Mouse (Mus musculus) A20 (cell line): Measurements from ENCODE around the gene Uxs1.

Experiments used
- DNase-seq: peaks from one replicate; pipeline ENCODE4 v3.0.0-alpha.2; 2011; ENCODE audit warnings: low read depth, low spot score

The Uxs1 gene

DNA sequence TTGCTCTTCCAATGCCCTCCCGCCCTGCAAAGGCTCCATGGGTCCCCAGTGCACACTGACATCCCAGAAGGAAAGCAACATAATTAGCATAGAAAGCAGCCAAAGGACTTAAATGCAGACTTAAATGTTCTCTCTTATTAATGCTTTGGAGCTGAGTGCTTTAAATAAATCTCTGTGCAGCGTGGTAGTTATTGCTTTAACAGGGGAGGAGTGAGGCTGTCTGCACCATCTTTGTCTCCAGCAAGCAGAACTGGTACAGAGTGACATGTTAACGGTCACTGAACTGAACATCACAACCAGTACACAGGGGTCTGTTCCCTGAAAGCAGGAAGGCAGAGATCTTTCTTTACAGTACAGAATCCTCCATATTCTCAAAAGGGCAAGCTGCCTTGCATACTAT is 29.6 kb downstream of the Uxs1 start:
- DNase-seq: no peak

DNA sequence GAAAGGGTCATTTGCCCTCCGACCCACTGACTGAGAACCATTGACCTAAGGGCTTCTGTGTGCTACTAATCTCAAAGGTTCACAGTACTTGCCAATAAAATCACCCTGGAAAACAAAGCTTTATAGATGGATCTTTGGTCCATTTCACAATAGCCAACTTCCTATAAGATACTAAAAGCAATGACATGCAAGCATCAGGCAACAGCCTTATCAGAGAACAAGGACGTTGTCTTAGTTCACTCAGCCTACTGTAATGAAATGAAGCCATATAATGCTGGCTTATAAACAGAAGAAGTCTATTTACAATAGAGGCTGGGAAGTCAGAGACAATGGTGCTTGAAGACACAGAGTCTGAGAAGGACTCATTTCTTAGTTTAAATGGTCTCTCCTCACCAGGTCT is 37.8 kb downstream of the Uxs1 start:
- no peak for DNase-seq

DNA sequence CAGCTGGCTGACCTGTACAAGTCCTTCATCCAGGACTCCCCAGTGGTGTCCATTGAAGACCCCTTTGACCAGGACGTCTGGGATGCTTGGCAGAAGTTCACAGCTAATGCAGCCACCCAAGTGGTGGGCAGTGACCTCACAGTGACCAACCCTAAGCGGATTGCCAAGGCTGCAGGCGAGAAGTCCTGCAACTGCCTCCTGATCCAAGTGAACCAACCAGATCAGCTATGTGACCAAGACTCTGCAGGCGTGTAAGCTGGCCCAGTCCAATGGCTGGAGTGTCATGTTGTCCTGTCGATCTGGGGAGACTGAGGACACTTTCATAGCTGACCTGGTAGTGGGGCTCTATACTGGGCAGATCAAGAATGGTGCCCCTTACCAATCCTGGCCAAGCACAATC is 40.9 kb downstream of the Uxs1 start:
- DNase-seq: no peak

DNA sequence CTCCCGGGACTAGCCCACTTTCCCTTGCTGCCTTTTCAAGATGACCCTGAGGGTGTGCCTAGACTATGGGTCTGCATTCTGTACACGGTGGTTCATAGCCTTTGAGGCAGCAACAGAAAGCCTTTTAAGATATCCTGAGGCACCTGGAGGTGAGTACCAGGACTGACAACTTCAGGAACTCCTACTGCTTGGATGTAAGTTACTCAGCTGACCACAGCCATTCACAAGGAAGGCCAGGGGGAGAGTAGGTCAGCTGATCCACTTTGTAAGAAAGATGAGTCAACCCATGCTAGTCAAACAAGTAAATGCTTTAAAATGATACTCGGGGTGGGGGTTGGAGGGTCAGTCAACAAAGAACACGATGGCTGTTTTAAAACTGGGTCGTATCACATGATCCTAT is 42.3 kb downstream of the Uxs1 start:
- DNase-seq: no peak

DNA sequence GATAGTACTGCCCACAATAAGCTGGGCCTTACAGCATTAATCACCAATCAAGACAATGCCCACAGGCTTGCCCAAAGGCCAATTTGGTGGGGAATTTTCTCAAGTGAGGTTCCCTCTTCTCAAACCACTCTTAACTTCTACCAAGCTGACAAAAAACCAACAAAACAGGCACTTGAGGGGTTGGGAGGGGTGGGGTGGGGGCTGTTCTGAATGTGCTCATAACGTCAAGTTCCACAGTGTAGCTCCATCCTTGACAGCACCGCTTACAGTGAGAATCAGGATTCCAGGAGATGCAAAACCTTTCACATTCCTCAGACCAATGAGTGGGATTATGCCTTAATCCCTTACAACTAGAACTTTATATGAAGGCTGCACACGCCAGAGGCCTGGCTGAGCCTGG is 44.4 kb downstream of the Uxs1 start:
- no peak for DNase-seq

DNA sequence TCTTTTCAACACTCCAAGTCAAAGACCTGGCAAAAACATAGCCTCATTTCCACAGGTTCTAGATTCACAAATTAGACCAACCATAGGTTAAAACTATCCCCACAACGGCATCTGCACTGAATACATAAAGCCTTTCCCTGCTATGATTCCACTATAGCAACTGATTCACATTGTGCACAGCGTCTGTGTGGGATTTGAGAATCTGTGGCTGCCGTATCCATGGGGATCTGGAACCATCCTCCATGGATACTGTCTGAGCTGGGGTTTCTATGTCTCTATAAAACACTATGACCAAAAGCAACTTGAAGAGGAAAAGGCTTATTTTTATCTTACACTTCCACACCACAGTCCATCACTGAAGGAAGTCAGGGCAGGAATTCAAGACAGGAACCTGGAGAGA is 44.9 kb downstream of the Uxs1 start:
- no peak for DNase-seq

DNA sequence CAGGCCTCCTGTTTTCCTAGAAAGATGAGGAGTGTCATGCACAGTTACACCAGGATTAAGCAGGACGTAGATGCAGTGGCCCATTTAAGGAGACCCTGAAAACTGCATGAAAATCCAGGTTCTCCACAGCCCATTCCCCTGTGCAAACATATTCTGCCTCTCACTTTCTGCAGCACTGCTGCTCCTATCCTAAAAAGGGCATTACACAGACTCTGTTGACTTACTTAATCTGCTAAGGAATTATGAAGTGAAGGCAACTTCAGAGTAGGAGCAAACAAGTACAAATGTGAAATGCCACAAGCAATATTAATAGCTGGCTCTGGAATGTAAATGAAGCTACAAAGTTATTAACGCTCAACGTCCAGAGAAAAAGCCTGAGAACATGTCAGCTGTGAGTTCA is 45.9 kb downstream of the Uxs1 start:
- DNase-seq: no peak

DNA sequence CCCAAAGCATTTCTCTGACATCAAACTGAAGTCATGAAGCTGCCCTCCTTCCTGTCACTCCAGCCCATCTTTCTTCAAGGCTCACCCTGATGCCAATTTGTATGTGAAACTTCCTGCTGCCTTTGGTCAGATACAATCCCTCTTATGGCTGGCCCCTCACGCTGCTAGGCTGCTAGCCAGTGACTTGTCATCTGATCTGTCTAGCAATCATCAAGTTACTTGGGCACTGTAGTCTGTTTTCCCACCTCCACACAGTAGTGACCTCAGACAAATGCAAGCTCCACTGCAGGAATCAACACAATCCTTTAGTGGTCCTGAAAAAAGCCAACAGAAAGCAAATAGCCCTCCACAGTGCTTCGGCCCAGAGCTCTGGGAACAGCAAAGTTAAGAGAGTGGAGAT is 46.4 kb downstream of the Uxs1 start:
- DNase-seq: no peak

DNA sequence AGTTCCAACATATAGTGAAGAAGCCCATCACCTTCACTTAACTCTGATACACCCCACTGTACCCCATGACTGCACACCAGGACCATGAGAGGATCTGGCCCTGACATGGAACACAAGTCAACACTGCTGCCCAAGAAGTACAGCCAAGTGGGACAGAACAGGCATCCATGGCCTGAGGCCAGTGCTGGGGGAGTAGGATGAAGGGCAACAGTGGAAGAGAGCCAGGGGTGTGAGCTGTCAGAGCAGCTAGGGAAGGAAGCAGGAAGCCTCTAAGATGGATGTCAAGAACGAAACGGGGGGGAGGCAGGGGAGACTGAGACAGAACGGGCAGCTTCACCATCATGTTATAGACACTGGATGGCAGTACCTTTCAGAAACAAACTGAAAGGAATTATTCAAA is 51.5 kb downstream of the Uxs1 start:
- no peak for DNase-seq

DNA sequence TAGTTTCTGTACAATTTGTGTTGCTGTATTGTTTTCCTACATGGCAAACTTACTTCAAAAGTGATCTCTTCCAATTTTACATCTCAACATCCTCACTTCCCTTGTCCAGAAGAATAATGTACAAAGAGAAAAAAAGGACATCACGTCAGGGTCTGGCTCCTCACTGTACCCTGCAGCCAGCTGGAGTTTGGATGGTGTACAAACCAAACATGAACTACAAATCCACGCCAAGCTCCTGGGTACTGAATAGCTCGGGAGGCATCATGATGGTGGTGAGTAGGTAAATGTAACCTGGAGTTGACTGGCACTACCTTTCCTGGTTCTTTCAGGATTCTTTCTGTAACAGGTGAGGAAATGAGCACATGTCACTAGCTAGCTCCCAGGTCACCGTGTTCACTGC is 53.5 kb downstream of the Uxs1 start:
- DNase-seq: no peak

DNA sequence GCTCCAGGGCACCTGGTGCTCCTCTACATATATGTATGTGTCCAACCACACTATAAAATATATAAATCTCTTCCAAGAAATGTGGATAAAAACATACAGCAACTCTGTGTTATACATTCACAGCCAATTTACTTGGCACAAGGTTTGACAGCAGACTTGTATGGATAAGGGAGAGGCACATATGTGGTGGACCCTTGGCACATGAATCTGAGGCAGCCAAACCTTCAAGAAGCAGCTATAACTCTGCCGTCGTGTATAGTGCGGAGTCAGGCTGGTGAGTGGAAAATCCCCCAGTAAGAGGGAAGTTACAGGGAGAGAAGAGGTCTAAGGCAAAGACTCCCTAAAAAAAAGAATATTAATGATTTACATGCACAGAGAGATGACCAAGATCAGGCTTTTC is 54.9 kb downstream of the Uxs1 start:
- DNase-seq: no peak

DNA sequence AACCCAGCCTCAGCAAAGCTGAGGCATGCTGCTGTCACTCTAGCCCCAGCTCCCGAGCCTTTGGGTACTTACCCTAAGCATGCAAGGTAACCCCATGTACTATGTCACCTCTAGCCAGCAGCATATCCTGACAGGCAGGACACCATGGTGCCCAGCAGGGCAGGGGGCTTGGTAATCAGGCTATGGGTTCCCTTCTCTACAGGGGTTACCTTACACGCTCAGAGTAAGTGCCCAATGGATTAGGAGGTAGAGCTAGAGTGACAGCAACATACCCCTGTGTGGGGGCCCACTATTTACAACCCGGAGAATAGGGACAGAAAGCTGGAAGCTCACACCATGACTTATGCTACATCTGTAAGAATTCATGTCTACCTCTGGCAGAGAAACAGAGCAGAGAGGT is 57.6 kb downstream of the Uxs1 start:
- no peak for DNase-seq

DNA sequence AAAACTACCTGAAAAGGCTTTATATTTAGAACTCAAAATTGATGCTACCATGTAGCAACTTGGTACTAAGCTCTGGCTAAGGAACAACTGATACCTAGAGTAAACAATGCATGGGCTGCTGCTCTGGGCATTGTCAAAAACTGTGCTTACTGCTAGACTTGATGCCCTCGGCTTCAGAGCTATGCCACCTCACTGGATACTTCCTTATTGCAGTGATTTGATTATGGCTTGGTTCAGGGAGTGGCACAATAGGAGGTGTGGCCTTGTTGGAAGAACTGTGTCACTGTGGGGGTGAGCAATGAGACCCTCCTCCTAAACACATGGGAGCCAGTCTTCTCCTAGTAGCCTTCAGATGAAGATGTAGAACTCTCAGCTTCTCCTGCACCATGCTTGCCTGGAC is 58.3 kb downstream of the Uxs1 start:
- DNase-seq: no peak

DNA sequence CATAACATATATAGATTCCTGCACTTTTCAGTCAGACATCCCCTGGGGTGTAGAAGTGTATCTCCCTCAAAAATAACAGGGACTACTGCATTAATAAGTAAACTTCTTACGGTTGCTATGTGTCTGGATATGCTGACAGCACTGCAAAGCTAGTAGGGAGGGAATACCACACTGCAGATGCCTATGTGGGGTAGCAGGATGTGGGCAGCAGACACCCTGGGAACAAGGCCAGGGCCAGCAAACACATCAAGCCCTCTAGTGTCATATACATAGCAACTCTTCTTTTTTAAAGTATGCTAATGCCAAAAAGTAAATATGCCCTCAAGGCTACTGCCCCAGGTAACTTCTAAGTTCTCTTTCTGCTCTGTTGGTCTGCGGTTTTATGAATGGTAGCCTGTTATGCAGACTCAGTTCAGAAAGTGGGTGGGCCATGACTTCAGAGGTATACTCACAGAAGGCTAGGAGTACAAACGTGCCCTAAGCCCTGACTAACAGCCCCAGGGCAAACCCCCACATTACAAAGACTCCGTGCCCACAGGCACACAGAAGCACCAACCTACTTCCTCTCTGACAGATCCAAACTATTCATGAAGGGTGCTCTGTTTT is 59.1 kb downstream of the Uxs1 start:
- no peak for DNase-seq

DNA sequence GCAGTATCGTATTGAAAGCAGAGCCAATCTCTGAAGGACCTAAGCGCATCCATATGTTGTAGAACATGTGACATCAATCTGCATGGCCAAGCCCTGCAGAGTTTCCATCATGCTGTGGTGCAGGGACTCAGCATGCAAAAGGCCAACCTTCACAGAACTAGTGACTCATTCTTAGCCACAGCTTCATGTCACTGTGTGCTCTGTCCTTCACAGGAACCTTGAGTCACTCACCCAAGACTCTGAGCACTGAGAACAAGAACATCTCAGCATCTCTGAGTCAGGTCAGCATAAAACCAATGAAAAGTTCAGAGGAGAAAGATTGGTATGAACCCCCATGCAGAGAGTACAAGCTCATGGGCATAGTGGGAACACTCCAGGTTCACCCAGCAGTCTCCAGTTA is 61.3 kb downstream of the Uxs1 start:
- DNase-seq: no peak

DNA sequence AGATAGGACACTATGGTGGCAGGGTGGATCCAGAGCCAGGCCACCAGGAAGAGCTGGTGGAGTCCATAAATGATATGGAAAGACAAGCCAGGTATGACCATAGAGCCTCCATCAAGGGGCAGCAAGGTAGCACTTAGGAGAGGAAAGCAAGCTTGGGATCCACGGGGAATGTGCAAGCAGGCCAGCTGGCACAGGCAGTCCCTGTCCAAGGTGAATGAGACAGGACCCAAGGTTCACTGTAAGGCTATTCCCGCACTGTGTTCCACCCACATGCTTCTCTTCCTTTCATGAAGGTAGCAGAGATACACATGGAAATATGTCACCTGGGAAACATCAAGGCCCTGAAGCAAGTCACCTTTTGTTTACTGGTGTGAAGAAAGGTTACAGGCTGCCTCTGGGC is 63.1 kb downstream of the Uxs1 start:
- DNase-seq: no peak

DNA sequence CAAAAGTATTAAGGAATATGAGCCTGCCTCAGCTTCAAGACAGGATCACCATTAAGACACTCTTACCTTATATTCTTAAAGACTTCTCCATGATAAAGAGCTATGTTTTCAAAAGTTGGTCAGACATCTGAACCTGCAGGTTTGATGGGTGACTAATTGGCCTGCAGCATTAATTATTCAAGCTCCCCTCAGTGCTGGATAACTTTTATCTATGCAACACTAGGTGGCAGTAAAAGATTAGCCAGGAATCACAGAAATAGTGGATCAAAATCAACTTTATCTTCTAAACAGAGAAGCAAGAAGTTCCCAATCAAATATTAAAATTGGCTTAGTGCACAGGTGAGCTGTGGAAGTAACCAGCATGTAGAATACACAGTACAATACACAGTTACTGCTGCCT is 67.5 kb downstream of the Uxs1 start:
- peak; percentile 37 for DNase-seq

DNA sequence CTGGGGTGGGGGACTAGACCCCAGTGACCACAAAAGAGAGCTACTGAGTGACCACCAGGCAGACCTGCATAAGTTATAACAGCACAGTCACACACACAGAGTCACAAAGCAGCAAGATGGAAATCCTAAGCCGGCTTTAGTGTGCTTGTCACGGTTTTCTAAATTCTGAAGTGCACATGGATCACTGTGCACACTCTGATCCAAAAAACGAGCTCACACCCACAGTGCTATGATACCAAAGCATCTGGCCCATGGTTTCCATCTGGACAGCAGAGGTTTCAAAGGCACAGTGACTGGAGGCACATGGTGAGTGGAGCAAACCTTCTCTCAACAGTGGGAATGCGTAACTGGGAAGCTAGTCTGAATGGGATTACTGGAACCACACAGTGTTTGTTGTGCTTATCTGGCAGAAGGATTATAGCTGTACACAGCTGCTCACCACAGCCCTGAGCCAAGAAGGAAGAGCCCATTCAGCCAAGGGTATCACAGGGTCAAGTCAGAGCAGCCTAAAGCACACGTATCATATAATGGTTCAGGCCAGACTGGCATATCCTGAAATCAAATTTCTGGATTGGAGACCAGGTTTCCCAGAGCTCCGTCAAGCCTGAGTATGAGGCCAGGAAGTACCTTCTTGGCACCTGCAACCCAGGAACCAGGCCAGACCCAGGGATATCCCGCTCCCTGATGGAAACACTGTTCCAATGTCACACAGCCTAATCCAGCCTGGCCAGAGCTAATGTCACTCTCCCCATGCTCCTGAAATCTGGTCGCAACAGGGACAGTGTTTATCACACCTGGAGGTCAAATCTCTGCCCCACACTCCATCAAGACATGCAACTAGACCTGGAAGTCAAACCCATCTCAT is 72.9 kb downstream of the Uxs1 start:
- no peak for DNase-seq

DNA sequence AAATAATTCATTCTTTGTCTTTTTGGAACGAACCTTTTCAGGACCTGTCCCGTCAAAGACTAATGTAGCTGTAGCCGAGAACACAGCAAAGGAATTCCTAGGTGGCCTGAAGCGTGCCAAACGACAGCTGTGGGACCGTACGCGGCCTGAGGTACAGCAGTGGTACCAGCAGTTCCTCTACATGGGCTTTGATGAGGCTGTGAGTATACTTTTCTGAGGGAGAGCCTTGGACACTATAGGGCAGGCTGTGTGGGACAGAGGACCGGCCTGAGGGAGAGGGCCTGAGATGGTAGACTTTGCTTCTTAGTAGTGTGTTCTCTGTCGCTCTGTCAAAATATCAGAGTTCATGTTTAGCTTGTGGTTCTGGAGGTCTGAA is 89.1 kb downstream of the Uxs1 start:
- DNase-seq: no peak

DNA sequence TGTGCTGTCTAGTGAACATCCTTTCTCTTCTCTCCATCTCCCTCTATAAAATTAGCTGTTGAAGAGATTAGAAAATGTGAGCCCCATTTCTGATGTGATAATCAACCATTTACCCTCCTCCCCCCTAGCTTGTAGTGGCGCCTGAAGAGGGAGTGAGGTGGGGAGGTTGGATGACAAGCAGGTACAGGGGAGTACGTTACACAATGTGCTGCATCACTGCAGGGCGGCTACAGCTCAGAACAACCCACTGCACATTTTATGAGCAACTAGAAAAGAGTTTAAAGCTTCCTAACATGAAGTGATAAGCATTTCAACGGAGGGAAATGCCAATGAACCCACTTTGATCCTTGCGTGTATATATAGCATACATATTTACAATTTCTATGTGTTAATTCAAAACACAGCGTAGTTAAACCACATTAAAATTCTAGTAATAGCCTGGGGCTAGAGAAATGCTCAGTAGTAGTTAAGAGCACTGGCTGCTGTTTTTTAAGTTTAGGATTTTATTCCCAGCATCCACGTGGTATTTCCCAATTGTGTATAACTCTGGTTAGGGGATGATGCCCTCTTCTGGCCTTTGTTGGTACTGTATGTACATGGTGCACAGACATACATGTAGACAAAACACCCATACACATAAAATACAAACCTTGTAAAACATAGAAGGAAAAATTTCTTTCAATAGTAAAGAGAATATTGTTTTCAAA is 89.6 kb downstream of the Uxs1 start:
- peak; percentile 27 for DNase-seq

DNA sequence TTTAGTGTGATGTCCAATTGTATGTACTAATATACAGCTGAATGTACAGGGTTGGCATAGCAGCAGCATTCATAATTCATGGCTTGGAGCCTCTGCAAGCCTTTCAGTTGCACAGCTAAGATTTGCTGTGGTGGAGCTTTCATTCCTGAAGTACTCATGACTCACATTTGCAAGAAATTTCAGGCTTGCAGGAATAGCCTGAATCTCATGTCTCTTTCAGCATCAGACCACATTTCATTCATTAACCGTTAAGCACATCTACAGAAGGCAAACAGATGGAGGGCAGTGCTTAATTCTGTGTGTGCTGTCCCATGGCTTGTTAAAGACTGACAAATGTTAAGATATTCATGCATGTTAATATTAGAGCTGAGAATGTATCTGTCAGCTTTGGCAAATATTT is 94.9 kb downstream of the Uxs1 start:
- DNase-seq: no peak

DNA sequence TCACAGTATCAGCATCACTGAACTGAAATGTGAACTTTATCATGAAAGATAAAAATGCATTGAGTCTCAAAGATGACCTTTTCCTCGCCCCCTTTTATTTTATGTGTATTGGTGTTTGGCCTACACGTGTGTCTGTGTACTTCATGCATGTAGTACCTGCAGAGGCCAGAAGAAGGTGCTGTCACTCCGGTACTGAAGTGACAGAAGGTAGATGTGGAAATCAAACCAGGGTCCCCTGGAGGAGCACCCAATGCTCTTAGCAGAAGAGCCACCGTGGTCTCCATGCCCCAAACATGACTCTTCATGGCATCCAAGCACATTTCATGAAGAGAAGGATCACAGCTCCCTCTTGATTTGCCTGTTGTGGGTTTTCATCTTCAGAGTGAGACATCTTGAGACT is 95.5 kb downstream of the Uxs1 start:
- DNase-seq: peak; percentile 44

DNA sequence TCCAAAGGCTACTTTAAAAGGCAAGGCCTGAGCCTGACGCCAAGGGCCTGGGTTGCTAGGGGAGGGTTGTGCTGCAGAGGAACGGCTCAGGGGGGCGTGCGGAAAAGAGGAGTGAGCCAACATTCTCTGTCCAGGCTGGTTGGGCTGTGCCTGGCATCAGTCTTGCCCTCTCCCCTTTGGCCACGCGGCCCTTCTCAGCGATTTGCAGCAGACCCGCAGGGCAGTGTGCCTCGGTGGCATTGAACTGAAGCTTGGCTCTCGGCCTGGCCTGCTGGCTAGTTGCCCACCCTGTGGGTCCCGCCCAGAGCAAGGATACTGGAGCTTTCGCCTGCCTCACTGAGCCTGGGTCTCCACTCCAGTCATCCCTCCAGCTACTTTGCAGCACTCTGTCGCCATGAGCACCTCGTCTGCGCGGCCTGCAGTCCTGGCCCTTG is 97.1 kb downstream of the Uxs1 start, which contains the start of gene 1500015O10Rik:
Gene 1500015O10Rik, plus strand, starts transcription at position 112 of the 434 bp plus-strand sequence.
- DNase-seq: no peak
